Mouse (Mus musculus) neural tube, embryonic 14.5 days (tissue): ENCODE data around the gene Olfr1412. TPM values are rescaled to one million over a fixed set of nuclear protein-coding genes. Genes with fewer than 3 reads are reported as not detected.

ENCODE experiments used
- polyA plus RNA-seq: library from polyadenylated mRNA; unstranded; fragments of >200 nt; fragmentation: Nextera tagmentation; extraction: Ambion mirVana; gene quantifications from 2 replicates; pipeline ENCODE4 v1.2.1, GENCODE M21; 2014

Gene Olfr1412
- polyA plus RNA-seq, 1 experiment from 2014 or later: not detected

Other genes starting within 250 kb of the Olfr1412 start
- gene Ndufa10, start 111.9 kb upstream of the Olfr1412 start, polyA plus RNA-seq: 326 and 363 TPM in 2 replicates
- gene Olfr1416, start 100.7 kb upstream of the Olfr1412 start, polyA plus RNA-seq: not detected in 2 replicates
- gene Olfr1415, start 89.7 kb upstream of the Olfr1412 start, polyA plus RNA-seq: not detected in 2 replicates
- gene Olfr1414, start 67.1 kb upstream of the Olfr1412 start, polyA plus RNA-seq: not detected in 2 replicates
- not detected in 2 replicates for gene Olfr1413, start 14.5 kb upstream of the Olfr1412 start, polyA plus RNA-seq
- not detected in 2 replicates for gene Olfr1411, start 8.6 kb downstream of the Olfr1412 start, polyA plus RNA-seq
- gene Olfr1410, start 20.0 kb downstream of the Olfr1412 start, polyA plus RNA-seq: not detected in 2 replicates
- not detected in 2 replicates for gene Olfr12, start 32.0 kb downstream of the Olfr1412 start, polyA plus RNA-seq
- gene Cops9, start 56.2 kb downstream of the Olfr1412 start, polyA plus RNA-seq: 560 and 641 TPM in 2 replicates
- 0.21 TPM in 1 of 2 replicates, not detected in the other for gene Otos, start 63.1 kb downstream of the Olfr1412 start, polyA plus RNA-seq
- gene Gpc1, start 245.9 kb downstream of the Olfr1412 start, polyA plus RNA-seq: 58.5 and 65.7 TPM in 2 replicates